Mouse (Mus musculus) layer of hippocampus, adult 11-12 months (tissue): ENCODE measurements at regions not wholly inside any gene's neighbourhood (a gene's known extent, or its start where the extent isn't known, plus 50 kb on each side); places are given as distances from the start of the nearest gene placed in this dataset.

Experiments used
- DNase-seq: peaks from one replicate; pipeline ENCODE4 v3.0.0; 2022; ENCODE audit warnings: low spot score

GRCm38 (mm10) chr17:88116321-88116720 lies 51.2 kb upstream of the Fbxo11 start:
- DNase-seq = no peak

- no peak for DNase-seq
Observed at GRCm38 (mm10) chr17:88118714-88119113, 53.6 kb upstream of the Fbxo11 start.

GRCm38 (mm10) chr17:88123711-88124110 lies 58.6 kb upstream of the Fbxo11 start:
- DNase-seq = no peak

GRCm38 (mm10) chr17:88127126-88127525 lies 62.0 kb upstream of the Fbxo11 start:
- no peak for DNase-seq

GRCm38 (mm10) chr17:88131297-88131696 lies 66.2 kb upstream of the Fbxo11 start:
- DNase-seq = no peak

GRCm38 (mm10) chr17:88131980-88132379 lies 66.9 kb upstream of the Fbxo11 start:
- DNase-seq = no peak

GRCm38 (mm10) chr17:88132601-88133346 lies 67.7 kb upstream of the Fbxo11 start:
- peak; percentile 12 for DNase-seq

GRCm38 (mm10) chr17:88134546-88134945 lies 69.5 kb upstream of the Fbxo11 start:
- no peak for DNase-seq

GRCm38 (mm10) chr17:88141538-88141937 lies 76.4 kb upstream of the Fbxo11 start:
- DNase-seq = no peak

GRCm38 (mm10) chr17:88142003-88142402 lies 76.9 kb upstream of the Fbxo11 start:
- DNase-seq = no peak

- no peak for DNase-seq
Observed at GRCm38 (mm10) chr17:88142809-88143208, 77.7 kb upstream of the Fbxo11 start.

- DNase-seq = no peak
Observed at GRCm38 (mm10) chr17:88143378-88143943, 78.4 kb upstream of the Fbxo11 start.

GRCm38 (mm10) chr17:88158550-88158949 lies 93.5 kb upstream of the Fbxo11 start:
- no peak for DNase-seq

- no peak for DNase-seq
Observed at GRCm38 (mm10) chr17:88159212-88159668, 94.1 kb upstream of the Fbxo11 start.

GRCm38 (mm10) chr17:88159851-88160676 lies 95.0 kb upstream of the Fbxo11 start:
- no peak for DNase-seq

GRCm38 (mm10) chr17:88160677-88161001 lies 95.5 kb upstream of the Fbxo11 start:
- no peak for DNase-seq

- no peak for DNase-seq
Observed at GRCm38 (mm10) chr17:88161766-88162165, 96.7 kb upstream of the Fbxo11 start.

- DNase-seq = no peak
Observed at GRCm38 (mm10) chr17:88164805-88165204, 99.7 kb upstream of the Fbxo11 start.

- DNase-seq = no peak
Observed at GRCm38 (mm10) chr17:88165811-88166210, 100.7 kb upstream of the Fbxo11 start.

- no peak for DNase-seq
Observed at GRCm38 (mm10) chr17:88168262-88169096, 103.4 kb upstream of the Fbxo11 start.

- DNase-seq = no peak
Observed at GRCm38 (mm10) chr17:88171606-88172005, 106.5 kb upstream of the Fbxo11 start.
